Mouse (Mus musculus) Muller cell, postnatal 12 days (primary cell): ENCODE results near the gene Ptpre.

Experiments used
- DNase-seq: peaks from one replicate; pipeline ENCODE4 v3.0.0-alpha.2; 2015; ENCODE audit errors: inconsistent ontology term

Gene Ptpre

DNA sequence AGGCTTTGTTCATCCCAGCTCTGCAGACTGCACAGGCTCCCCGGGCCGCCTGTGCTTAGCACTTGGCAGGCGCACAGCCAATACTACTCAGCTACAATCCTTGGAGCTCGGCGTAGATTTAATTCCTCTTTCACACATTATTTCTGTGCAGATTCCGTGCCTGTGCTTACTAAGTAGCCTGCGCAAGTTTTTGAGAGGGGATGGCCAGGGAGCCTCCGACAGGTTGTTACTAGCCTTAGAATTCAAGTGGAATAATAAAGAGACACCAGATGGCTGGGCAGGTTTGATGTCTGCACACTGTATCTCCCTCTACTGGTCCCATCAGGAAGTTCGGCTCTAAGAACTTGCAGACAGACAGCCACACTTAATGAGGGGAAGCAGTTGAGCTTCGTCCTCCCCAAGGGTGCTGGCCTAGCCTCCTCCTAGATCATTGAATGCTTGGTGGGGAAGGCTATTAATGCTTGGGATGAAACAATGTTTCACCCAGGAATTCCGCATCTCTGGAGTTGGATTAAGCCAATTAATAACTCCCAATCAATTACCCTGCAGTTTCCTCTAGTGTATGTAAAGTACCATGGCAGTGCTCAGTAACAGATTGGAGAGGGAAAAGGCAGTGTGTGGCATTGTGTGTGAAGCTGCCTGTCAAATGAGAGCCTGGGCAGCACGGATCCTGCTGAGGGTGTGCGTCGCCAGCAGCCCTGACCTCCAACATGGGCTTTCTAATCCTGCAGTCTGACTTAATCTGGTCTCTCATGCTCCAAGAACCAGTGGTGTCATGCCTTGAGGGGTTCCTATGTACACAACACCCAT, 104.6 kb downstream of the Ptpre start:
- DNase-seq: peak; percentile 45

DNA sequence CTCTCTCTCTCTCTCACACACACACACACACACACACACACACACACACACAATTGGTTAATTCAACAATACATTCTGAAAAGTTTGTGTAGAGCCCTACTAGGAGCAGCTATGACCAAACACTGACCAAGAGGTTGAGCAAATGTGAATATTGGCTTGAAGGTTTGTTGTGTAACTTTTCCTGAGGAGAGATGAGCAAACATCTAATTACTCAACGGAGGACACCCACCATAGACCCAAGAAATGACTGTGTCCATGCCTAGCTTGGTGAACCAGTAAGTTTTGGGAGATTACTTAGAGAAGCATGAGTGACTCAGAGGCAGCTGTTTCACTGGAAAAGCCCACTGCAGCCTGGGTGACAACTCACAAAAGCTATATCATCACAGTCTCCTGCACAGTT, 107.2 kb downstream of the Ptpre start:
- DNase-seq: no peak

DNA sequence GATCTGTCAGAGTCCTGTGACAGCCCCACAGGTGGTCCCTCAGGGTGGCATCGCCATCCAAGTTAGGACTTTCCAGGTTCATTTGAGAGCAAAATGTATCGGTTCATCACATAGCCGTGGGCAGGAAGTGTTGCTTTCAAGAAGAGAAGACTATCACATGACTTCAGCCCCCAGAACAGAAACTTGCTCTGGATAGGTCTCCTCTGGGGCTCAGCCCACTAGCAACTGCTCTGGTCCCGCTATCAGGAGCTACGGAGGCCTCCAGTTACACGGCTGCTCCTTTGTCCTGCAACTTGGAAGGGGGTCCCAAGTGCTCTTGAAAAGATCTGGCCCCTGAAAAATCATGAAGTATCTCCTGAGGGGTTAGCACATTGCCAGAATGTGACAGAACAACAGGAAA, 109.7 kb downstream of the Ptpre start:
- DNase-seq: no peak

DNA sequence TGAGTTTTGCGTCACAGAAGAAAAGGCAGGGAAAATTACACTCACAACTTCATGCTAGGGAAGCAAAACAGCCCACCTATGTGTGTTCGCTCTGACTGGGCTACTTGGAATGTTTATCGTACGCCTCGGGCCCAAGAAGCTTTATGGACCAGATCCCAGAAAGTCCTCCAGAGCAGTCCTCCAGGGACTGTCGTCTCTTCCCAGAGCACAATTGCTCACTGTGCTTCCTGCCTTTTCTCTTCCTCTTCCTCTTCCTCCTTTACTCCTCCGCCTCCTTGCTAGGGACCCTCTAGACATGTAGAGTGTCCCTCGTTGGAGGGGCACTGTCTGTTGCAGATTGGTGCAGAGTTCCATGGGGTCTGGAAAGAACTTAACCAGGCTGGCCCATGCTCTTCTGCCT, 111.5 kb downstream of the Ptpre start:
- no peak for DNase-seq

DNA sequence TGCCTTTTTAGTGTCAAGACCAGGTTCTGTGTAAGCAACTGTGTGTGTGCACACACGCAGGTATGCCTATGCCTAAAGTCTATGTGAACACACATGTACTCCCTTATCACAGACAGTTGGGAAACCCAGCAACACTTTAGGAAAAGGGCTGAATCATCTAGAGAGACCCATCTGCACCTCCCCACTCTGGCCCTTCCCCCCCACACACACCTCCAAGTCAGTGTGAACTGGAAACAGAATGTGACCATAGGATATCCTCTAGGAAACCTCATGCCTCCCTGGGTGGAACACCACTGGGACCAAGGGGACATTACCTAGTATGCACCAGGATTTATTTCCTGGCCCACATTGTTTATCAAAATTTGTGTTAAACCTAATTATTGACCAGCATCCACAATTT, 112.0 kb downstream of the Ptpre start:
- DNase-seq: no peak

DNA sequence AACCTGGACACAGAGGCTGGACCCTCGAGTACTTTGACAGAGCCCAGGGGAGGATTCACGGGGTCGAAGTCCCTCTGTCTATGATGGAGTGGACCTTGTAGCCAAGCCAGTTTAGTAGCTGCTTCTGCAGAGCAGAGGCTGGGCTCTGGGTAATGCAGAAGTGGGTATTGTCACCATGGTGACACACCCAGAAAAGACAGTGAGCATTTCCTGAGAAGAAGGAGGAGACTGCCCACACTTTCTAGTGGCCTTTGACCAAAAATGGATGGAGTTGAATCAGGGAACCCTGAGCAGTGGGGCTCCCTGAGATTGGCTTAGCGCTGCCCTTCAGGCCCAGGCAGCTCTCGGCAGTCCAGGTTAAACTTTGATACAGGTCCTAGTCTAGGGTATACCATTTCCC, 112.8 kb downstream of the Ptpre start:
- DNase-seq: no peak

DNA sequence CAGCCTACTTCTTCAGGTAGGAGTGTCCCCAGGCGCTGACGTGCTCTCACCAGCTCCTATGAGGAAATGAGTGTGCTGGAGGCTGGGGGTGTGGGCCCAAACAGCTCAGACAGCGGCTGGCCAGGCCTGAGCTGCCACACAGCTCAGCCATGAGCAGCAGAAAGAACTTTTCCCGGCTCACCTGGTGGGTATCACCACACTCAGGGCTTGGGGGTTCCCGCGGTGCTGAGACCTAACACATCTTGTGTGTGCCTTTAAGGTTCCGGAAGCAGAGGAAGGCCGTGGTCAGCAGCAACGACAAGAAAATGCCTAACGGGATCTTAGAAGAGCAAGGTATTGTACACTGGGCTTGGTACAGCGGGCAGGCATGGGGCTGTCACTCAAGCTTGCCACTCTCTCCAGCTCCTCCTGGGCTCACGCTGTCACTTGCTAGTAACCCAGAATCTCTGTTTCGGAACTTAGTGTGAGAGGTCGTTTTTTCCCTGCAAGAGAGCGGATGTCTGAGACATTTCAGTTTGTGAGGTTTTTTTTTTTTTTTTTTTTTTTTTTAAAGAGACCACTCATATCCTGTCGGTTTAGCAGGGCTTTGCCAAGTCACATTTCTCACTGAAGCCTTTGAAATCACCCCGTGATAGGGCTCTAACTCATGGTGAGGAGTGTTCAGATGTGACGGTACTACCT, 114.7 kb downstream of the Ptpre start:
- DNase-seq: no peak

DNA sequence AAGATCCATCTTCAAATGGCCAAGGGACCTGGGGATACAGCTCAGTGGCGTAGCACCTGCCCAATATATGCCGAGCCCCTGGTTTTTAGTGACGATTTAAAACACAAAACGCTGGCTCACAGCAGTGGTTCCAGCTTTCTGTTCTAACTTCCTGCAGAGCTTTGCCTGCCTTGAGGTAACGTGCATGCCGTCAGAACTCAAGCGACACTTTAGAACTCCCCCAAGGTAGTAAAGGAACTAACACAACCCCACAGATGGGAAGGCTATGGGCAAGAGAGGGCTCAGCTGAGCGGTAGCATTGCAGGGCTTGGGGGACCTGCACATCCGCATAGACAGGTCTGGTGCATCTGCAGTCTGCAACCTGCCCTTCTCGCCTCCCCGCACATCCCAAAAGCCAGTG, 115.5 kb downstream of the Ptpre start:
- DNase-seq: no peak

DNA sequence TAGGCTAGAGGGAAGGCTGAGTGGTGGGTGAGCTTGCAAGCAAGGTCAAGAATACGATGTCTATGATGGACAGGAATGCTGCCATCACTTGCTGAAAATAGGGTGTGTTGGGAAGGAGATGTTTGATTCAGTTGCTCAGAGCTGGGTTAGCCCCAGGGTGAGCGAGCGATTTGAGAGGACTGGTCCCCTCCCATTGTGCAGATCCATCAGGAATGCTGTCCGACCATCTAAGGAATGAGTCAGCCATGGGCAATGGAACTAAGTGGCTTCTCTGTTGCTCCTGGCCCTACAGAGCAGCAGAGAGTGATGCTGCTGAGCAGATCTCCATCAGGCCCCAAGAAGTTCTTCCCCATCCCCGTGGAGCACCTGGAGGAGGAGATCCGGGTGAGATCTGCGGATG, 116.3 kb downstream of the Ptpre start:
- peak; percentile 39 for DNase-seq

DNA sequence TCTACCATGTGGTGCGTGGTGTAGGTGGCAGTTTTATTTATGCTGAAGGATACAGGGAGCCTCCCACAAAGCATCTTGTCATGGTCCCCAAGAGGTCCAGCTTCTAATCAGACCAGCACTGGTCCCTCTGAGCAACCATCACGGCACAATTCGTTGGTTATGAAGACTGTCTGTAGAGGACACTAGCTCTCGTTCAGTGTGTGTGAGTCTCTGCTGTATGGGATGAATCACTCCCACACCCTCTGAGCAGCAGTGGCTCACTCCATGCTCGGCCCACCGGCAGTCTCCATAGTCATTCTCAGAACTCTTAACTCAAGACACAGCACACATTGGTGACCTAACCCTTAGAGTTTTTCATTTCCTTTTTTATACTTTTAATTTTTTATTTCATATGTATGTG, 117.0 kb downstream of the Ptpre start:
- DNase-seq: no peak

DNA sequence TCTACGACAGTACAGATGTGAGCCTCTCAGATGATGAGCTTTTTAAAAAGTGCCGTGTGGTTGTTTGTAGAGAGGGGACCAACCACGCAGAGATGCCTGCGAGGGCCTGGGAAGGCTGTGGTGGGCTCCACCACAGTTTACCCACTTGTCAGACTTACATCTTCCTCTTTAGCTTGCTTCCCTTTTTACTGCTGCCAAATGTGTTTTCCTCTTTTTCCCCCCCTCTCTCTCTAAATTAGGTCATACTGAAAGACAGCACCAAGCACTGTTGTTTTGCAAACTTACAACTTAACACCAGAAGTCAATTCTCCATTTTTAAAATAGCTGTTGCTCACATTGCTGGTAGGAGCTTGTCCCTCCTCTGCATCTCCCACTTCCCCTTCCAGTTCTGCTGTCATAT, 117.8 kb downstream of the Ptpre start:
- DNase-seq: no peak

DNA sequence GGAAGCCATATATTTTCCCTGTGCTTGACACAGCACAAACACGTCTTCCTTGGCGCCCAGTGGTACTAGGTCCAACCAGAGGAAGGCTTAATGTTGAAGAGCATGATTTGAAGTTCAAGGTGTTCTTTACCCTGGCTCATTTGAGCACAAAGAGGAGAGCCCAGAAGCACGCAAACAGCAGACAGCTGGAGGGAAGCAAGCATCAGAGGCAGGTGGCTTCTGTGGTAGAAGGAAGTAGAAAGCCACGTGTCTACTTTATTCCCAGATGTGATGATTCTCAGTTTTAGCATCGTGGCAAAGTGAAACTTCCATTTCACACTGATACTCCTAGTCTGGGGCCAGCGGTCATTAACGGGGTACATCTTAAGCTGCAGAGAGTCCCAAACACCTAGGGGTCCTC, 120.9 kb downstream of the Ptpre start:
- no peak for DNase-seq

DNA sequence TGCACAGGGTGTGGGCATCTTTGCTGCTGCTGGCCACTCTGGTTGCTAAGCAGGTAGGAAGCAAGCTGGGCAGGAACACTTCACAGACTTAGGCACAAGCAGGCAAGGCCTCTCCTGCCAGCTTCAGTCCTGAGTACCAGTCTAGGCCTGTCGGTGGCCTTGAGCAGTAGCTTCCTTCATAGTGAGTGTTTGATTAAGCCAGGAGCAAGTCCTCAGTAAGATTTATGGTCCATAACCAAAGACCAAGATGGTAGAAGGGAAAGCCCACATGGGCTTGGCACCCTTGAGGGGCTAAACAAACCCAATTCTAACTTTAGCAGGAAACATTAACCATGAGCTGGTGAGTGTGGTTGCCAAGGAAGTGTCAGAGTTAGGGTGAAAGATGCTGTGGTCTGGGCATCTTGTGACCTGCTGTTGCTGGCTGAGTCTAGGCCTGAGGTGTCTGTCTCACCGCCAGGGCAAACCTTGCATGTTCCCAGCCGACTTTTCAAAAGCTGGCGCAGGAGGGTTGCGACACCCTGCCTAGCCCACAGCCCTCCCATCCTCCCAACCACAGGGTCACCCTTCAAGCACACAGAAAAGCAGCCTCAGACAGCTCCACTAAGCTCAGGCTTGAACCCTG, 122.1 kb downstream of the Ptpre start:
- DNase-seq: no peak

DNA sequence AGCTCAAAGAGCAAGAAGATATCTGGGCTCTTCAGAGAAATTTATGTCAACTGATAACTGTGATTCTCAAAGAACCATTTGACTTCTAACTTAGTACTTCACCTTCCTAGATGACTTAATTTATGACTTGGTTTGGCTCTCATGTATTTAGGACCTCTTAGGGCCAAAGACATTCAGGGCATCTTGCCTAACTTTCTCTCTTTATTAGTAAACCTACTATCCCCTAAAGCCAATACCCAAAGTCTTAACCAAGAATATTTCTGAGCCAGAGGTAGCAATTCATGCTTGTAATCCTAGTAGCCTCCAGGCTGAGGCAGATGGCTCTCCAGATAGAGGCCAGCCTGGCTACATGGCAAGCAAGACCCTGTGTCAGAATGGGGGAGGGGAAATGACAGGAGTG, 123.0 kb downstream of the Ptpre start:
- no peak for DNase-seq

DNA sequence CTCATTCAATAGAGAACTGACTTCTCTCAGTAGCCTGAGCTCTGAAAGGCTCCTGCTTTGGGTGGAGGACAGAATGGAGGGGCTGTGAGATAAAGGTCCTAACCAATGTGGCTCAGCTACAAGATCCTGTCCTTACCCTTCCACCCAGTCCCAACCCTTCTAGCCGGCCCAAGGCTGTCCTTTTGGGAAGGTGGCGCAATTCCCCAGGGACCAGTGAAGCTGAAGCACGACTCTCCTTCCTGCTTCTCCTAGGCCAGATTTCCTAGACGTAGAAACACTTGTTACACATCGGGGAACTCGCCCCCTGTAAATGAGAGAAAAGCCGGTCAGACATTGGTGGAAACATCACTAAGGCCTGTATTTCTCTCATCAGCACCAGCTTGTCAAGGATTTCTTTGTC, 126.9 kb downstream of the Ptpre start:
- DNase-seq: no peak

DNA sequence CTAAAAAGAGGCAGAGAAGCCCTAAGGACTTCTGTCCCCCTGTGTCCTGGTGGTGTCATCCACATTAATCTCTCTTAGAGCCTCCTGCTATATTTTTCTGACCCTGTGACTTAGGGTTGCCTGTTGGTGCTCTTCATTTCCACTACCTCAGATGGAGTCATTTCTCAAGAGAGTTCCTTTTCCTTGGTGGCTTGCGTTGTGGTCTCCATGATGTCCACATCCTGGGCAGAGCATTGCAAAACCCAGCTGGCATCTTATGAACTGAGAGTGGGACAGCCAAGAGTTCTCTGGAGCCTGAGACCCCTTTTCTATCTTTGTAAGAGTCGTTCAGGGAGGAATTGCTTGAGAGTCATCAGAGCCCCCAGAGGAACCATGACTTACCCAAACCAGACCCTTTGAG, 129.0 kb downstream of the Ptpre start:
- no peak for DNase-seq

DNA sequence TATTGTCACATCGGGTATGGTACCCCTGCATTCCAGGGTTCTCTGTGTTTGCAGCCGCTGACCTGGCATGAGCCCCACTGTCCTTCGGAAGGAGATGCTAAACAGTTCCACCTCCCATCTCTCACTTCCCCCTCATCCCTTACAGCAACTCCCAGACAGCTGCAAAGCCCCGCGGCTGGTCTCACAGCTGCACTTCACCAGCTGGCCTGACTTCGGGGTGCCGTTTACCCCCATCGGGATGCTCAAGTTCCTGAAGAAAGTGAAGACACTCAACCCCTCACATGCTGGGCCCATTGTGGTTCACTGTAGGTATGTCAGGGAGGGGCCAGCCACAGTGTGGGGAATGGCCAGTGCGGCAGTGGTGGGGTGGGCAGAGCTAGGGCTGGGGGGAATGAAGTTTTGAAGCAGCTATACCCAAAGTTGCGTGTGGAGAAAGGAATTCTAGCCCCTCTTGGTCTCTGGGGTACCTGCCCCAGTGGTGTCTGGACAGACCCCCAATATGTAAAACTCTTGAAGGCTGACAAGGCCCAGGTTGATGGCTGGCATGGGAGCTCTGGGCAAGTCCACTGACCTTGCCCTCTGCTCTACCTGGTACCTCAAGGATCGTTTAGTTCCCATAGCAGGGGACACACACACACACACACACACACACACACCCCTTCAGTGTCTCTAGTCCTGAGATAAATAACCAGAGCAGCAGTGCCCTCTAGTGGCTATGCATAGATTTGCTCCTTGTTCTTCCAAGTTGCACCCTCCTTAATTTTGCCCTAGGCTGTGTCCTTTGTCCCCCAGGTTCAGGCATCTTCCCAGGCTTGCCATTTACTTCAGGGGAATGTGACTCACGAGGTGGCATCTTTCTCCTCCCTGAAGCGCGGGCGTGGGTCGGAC, 131.8 kb downstream of the Ptpre start:
- DNase-seq: peak; percentile 37

DNA sequence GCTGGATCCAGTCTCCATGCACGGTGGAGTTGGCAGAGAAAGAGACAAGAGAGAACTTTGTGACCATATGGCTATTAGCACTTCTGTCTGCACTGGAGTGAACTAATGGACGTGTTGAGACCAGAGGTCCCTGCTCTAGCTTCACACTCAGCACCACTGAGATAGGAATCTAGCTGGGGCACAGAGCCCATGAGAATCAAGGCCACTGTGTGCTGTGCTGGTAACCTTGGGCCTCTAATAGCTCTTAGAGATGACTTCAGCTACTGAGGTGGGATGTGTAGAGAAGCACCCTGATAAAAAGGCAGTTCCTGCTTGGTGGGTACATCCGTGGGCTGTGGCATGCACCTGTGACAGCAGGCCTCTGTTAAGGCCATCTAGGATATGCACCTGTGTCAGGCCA, 136.3 kb downstream of the Ptpre start:
- no peak for DNase-seq

DNA sequence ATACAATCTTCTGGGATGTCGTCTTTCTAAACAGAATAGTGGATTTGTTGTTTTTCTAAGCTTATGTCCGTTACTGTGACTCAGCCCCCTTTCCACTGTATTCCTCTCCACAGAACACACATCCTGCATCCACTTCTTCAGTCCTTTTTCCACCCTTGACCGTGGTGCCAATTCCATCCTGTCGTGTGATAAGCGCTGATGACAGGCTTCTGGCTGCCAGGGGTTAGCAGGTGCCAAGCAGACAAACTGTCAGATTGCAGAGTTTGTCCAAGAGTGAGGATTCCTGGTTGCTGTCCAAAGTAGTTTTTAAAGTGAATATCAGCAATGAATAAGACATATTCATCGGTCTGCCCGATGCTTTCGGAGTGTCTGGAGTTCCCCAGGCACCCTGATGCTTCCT, 139.4 kb downstream of the Ptpre start:
- peak; percentile 18 for DNase-seq

DNA sequence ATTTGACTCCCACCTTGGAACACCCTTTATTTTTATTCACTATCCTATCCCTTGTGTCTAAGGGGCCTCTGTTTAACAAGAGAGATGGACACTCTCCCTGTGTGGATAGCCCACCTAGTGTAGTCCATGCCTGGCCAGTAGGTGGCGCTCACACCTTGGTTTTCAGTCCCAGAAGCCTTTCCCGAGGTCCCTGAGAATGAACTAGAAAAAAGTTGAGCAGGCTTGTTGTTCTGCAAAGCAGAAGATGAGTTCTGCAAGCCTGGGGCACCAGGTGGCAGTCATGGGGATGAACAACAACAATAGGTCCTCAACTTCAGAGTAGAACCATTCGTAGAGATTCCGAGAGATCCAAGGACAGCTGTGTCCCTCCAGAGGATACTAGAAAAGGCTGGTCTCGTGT, 143.1 kb downstream of the Ptpre start:
- DNase-seq: peak; percentile 62

DNA sequence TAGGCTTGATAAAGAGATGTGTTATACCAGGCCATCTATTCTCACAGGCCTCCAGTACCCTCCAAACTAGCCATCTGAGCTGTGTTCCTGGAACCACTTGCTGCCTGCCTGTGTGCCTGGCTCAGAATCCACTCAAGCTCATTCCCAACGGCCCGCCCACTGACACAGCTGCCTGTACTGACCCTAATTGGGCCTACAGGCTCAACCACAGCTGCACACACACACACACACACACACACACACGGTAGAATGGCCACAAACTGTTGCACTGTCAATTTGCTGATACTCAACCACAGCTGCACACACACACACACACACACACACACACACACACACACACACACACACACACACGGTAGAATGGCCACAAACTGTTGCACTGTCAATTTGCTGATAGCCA, 146.8 kb downstream of the Ptpre start:
- DNase-seq: peak; percentile 49

DNA sequence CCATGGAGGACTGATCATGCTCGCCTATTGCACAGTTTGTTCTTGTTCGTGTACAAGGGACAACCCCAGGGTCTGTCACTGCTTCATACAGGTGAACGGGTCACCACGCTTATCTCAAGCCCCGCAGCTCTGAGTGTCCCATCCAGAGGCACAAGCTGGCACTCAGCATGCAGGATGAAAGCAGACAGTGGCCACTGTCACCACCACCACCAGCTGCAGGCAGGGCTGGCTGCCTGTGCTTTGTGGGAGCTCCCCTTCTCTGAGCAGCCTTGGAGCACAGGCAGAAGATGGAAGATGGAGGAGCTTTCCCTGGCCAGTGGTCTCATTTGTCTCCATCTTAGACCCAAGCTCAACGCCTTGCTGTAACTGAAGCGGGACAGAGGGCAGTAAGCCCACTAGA, 147.7 kb downstream of the Ptpre start:
- DNase-seq: no peak
